Mouse (Mus musculus): ENCODE measurements at regions not wholly inside any gene's neighbourhood (a gene's known extent, or its start where the extent isn't known, plus 50 kb on each side); places are given as distances from the start of the nearest gene placed in this dataset.
A peak's percentile ranks its signal among the peaks of the same experiment; 100 is the strongest.
"Not testable (repeated sequence)": the region's sequence is repeated elsewhere in the genome, so short reads cannot be mapped to it uniquely, and the experiment has no call there.

GRCm38 (mm10) chr8:90056331-90056730, 291.8 kb downstream of the Tox3 start:
- DNase-seq (ENCODE audit: low read depth) = no peak

GRCm38 (mm10) chr8:90046779-90047178, 301.4 kb downstream of the Tox3 start:
- DNase-seq (ENCODE audit: low read depth) = no peak

- DNase-seq (ENCODE audit: low read depth) = no peak
These were observed 311.7 kb downstream of the Tox3 start for GRCm38 (mm10) chr8:90036436-90036835.

GRCm38 (mm10) chr8:90032572-90032971, 315.6 kb downstream of the Tox3 start:
- DNase-seq (ENCODE audit: low read depth) = no peak

- no peak for DNase-seq (ENCODE audit: low read depth)
These were observed 316.9 kb downstream of the Tox3 start for GRCm38 (mm10) chr8:90031220-90031619.

GRCm38 (mm10) chr8:90017958-90018357, 330.2 kb downstream of the Tox3 start:
- DNase-seq (ENCODE audit: low read depth) = not testable (repeated sequence)

GRCm38 (mm10) chr8:90013755-90014154, 334.4 kb downstream of the Tox3 start:
- DNase-seq (ENCODE audit: low read depth) = no peak

- no peak for DNase-seq (ENCODE audit: low read depth)
These were observed 336.3 kb downstream of the Tox3 start for GRCm38 (mm10) chr8:90011682-90012409.

GRCm38 (mm10) chr8:90009431-90009830, 338.7 kb downstream of the Tox3 start:
- DNase-seq (ENCODE audit: low read depth) = no peak

GRCm38 (mm10) chr8:90000899-90001640, 347.1 kb downstream of the Tox3 start:
- peak; percentile 28 for DNase-seq (ENCODE audit: low read depth)

GRCm38 (mm10) chr8:89993743-89994142, 354.4 kb downstream of the Tox3 start:
- no peak for DNase-seq (ENCODE audit: low read depth)

GRCm38 (mm10) chr8:89983859-89984258, 364.3 kb downstream of the Tox3 start:
- DNase-seq (ENCODE audit: low read depth) = no peak

GRCm38 (mm10) chr8:89982551-89982950, 365.6 kb downstream of the Tox3 start:
- DNase-seq (ENCODE audit: low read depth) = no peak

GRCm38 (mm10) chr8:89981320-89981719, 366.8 kb downstream of the Tox3 start:
- no peak for DNase-seq (ENCODE audit: low read depth)

GRCm38 (mm10) chr8:89980441-89980840, 367.7 kb downstream of the Tox3 start:
- DNase-seq (ENCODE audit: low read depth) = no peak

GRCm38 (mm10) chr8:89962799-89963198, 385.3 kb downstream of the Tox3 start:
- no peak for DNase-seq (ENCODE audit: low read depth)

GRCm38 (mm10) chr8:89957486-89957885, 390.7 kb downstream of the Tox3 start:
- DNase-seq (ENCODE audit: low read depth) = no peak

- no peak for DNase-seq (ENCODE audit: low read depth)
These were observed 391.6 kb downstream of the Tox3 start for GRCm38 (mm10) chr8:89956482-89957020.

GRCm38 (mm10) chr8:89938836-89939235, 409.3 kb downstream of the Tox3 start:
- DNase-seq (ENCODE audit: low read depth) = no peak

- DNase-seq (ENCODE audit: low read depth) = no peak
These were observed 413.6 kb downstream of the Tox3 start for GRCm38 (mm10) chr8:89934521-89934920.

- no peak for DNase-seq (ENCODE audit: low read depth)
These were observed 421.4 kb downstream of the Tox3 start for GRCm38 (mm10) chr8:89926666-89927232.

GRCm38 (mm10) chr8:89924697-89925096, 423.4 kb downstream of the Tox3 start:
- not testable (repeated sequence) for DNase-seq (ENCODE audit: low read depth)

- no peak for DNase-seq (ENCODE audit: low read depth)
These were observed 434.1 kb downstream of the Tox3 start for GRCm38 (mm10) chr8:89914076-89914475.

Data from naive thymus-derived CD4-positive, alpha-beta T cell, adult 2 months (primary cell).